Mouse (Mus musculus): ENCODE measurements at regions not wholly inside any gene's neighbourhood (a gene's known extent, or its start where the extent isn't known, plus 50 kb on each side); places are given as distances from the start of the nearest gene placed in this dataset.

- Histone ChIP-seq H3K27me3 (ENCODE audit: control insufficient read depth, insufficient read depth, low read length) (no peaks in the 10 kb centered on the region), H3K4me3 (ENCODE audit: extremely low read depth, insufficient read depth, insufficient read length) (no peak overlapping the region), H3K4me1 (ENCODE audit: control insufficient read depth, insufficient read depth, insufficient read length) (no peaks in the 10 kb centered on the region), H3K27ac (ENCODE audit: insufficient read depth, low read length) (no peak overlapping the region), H3K36me3 (ENCODE audit: control insufficient read depth, insufficient read depth, low read length) (no peaks in the 10 kb centered on the region)
- TF ChIP-seq POLR2A (IDR thresholded peaks at IDR 0.05; ENCODE audit: low read depth, low read length) (no peak), CTCF (IDR thresholded peaks at IDR 0.05; ENCODE audit: extremely low read depth, insufficient read depth, insufficient read length, insufficient replicate concordance) (no peak)
- 93% methylated on average over 5 of the region's 5 CpGs for WGBS
- no peak for DNase-seq (ENCODE audit: low read depth in 1 of 2, low spot score in 2 of 2)
These were observed 97.2 kb upstream of the Nfe2l3 start for GRCm38 (mm10) chr6:51335314-51335713.

- H3K4me3 ChIP-seq (ENCODE audit: extremely low read depth, insufficient read depth, insufficient read length) = no peak overlapping the region
- H3K27me3 ChIP-seq (ENCODE audit: control insufficient read depth, insufficient read depth, low read length) = no peaks in the 10 kb centered on the region
- WGBS = 77% methylated on average over 2 of the region's 2 CpGs
- no peak overlapping the region for H3K27ac ChIP-seq (ENCODE audit: insufficient read depth, low read length)
- H3K36me3 ChIP-seq (ENCODE audit: control insufficient read depth, insufficient read depth, low read length) = no peaks in the 10 kb centered on the region
- no peaks in the 10 kb centered on the region for H3K4me1 ChIP-seq (ENCODE audit: control insufficient read depth, insufficient read depth, insufficient read length)
- no peak for DNase-seq (ENCODE audit: low read depth in 1 of 2, low spot score in 2 of 2)
- TF ChIP-seq POLR2A (IDR thresholded peaks at IDR 0.05; ENCODE audit: low read depth, low read length) (no peak), CTCF (IDR thresholded peaks at IDR 0.05; ENCODE audit: extremely low read depth, insufficient read depth, insufficient read length, insufficient replicate concordance) (no peak)
These were observed 93.2 kb upstream of the Nfe2l3 start for GRCm38 (mm10) chr6:51339301-51339700.

GRCm38 (mm10) chr6:51347721-51348120 lies 84.7 kb upstream of the Nfe2l3 start:
- no peak for DNase-seq (ENCODE audit: low read depth in 1 of 2, low spot score in 2 of 2)
- no peaks in the 10 kb centered on the region for H3K4me1 ChIP-seq (ENCODE audit: control insufficient read depth, insufficient read depth, insufficient read length)
- WGBS = 92% methylated on average over 9 of the region's 9 CpGs
- H3K36me3 ChIP-seq (ENCODE audit: control insufficient read depth, insufficient read depth, low read length) = no peaks in the 10 kb centered on the region
- H3K27ac ChIP-seq (ENCODE audit: insufficient read depth, low read length) = no peak overlapping the region
- TF ChIP-seq CTCF (IDR thresholded peaks at IDR 0.05; ENCODE audit: extremely low read depth, insufficient read depth, insufficient read length, insufficient replicate concordance) (no peak), POLR2A (IDR thresholded peaks at IDR 0.05; ENCODE audit: low read depth, low read length) (no peak)
- H3K4me3 ChIP-seq (ENCODE audit: extremely low read depth, insufficient read depth, insufficient read length) = no peak overlapping the region
- no peaks in the 10 kb centered on the region for H3K27me3 ChIP-seq (ENCODE audit: control insufficient read depth, insufficient read depth, low read length)

- WGBS = 73% methylated on average over 3 of the region's 3 CpGs
These were observed 82.7 kb upstream of the Nfe2l3 start for GRCm38 (mm10) chr6:51349771-51350170.

GRCm38 (mm10) chr6:51355041-51355440 lies 77.4 kb upstream of the Nfe2l3 start:
- Histone ChIP-seq H3K27ac (ENCODE audit: insufficient read depth, low read length) (no peak overlapping the region), H3K4me1 (ENCODE audit: control insufficient read depth, insufficient read depth, insufficient read length) (no peaks in the 10 kb centered on the region), H3K4me3 (ENCODE audit: extremely low read depth, insufficient read depth, insufficient read length) (no peak overlapping the region), H3K36me3 (ENCODE audit: control insufficient read depth, insufficient read depth, low read length) (no peaks in the 10 kb centered on the region), H3K27me3 (ENCODE audit: control insufficient read depth, insufficient read depth, low read length) (no peaks in the 10 kb centered on the region)
- no peak for DNase-seq (ENCODE audit: low read depth in 1 of 2, low spot score in 2 of 2)
- TF ChIP-seq POLR2A (IDR thresholded peaks at IDR 0.05; ENCODE audit: low read depth, low read length) (no peak), CTCF (IDR thresholded peaks at IDR 0.05; ENCODE audit: extremely low read depth, insufficient read depth, insufficient read length, insufficient replicate concordance) (no peak)
- WGBS = 87% methylated on average over 11 of the region's 11 CpGs

More at GRCm38 (mm10) chr6:51349771-51350170, 82.7 kb upstream of the Nfe2l3 start:
- Histone ChIP-seq H3K27ac (ENCODE audit: insufficient read depth, low read length) (no peak overlapping the region), H3K4me1 (ENCODE audit: control insufficient read depth, insufficient read depth, insufficient read length) (no peaks in the 10 kb centered on the region), H3K4me3 (ENCODE audit: extremely low read depth, insufficient read depth, insufficient read length) (no peak overlapping the region), H3K27me3 (ENCODE audit: control insufficient read depth, insufficient read depth, low read length) (no peaks in the 10 kb centered on the region), H3K36me3 (ENCODE audit: control insufficient read depth, insufficient read depth, low read length) (no peaks in the 10 kb centered on the region)
- no peak for DNase-seq (ENCODE audit: low read depth in 1 of 2, low spot score in 2 of 2)
- no peak for TF ChIP-seq POLR2A (IDR thresholded peaks at IDR 0.05; ENCODE audit: low read depth, low read length)
- no peak for TF ChIP-seq CTCF (IDR thresholded peaks at IDR 0.05; ENCODE audit: extremely low read depth, insufficient read depth, insufficient read length, insufficient replicate concordance)

- Histone ChIP-seq H3K27ac (ENCODE audit: insufficient read depth, low read length) (no peak overlapping the region), H3K27me3 (ENCODE audit: control insufficient read depth, insufficient read depth, low read length) (no peaks in the 10 kb centered on the region), H3K4me3 (ENCODE audit: extremely low read depth, insufficient read depth, insufficient read length) (no peak overlapping the region), H3K4me1 (ENCODE audit: control insufficient read depth, insufficient read depth, insufficient read length) (no peaks in the 10 kb centered on the region), H3K36me3 (ENCODE audit: control insufficient read depth, insufficient read depth, low read length) (no peaks in the 10 kb centered on the region)
- TF ChIP-seq CTCF (IDR thresholded peaks at IDR 0.05; ENCODE audit: extremely low read depth, insufficient read depth, insufficient read length, insufficient replicate concordance) (no peak), POLR2A (IDR thresholded peaks at IDR 0.05; ENCODE audit: low read depth, low read length) (no peak)
- DNase-seq (ENCODE audit: low read depth in 1 of 2, low spot score in 2 of 2) = no peak
- 17% methylated on average over 12 of the region's 12 CpGs for WGBS
These were observed 70.8 kb upstream of the Nfe2l3 start for GRCm38 (mm10) chr6:51361611-51362180.

GRCm38 (mm10) chr6:51362475-51363226 lies 69.8 kb upstream of the Nfe2l3 start:
- Histone ChIP-seq H3K4me3 (ENCODE audit: extremely low read depth, insufficient read depth, insufficient read length) (no peak overlapping the region), H3K27ac (ENCODE audit: insufficient read depth, low read length) (no peak overlapping the region), H3K36me3 (ENCODE audit: control insufficient read depth, insufficient read depth, low read length) (no peaks in the 10 kb centered on the region), H3K4me1 (ENCODE audit: control insufficient read depth, insufficient read depth, insufficient read length) (no peaks in the 10 kb centered on the region), H3K27me3 (ENCODE audit: control insufficient read depth, insufficient read depth, low read length) (no peaks in the 10 kb centered on the region)
- DNase-seq (ENCODE audit: low read depth in 1 of 2, low spot score in 2 of 2) = peak; percentile 51 to 79
- WGBS = 4% methylated on average over 15 of the region's 15 CpGs
- TF ChIP-seq CTCF (IDR thresholded peaks at IDR 0.05; ENCODE audit: extremely low read depth, insufficient read depth, insufficient read length, insufficient replicate concordance) (peak; percentile 75), POLR2A (IDR thresholded peaks at IDR 0.05; ENCODE audit: low read depth, low read length) (no peak)
